Mouse (Mus musculus): Measurements from ENCODE around the gene Ankrd55. TPM values are rescaled to one million over a fixed set of nuclear protein-coding genes. Genes with fewer than 3 reads are reported as not detected.

The Ankrd55 gene
- total and polyA plus RNA-seq, 3 experiments, result 1.1 to 2.2 (median 1.1) TPM

DNA sequence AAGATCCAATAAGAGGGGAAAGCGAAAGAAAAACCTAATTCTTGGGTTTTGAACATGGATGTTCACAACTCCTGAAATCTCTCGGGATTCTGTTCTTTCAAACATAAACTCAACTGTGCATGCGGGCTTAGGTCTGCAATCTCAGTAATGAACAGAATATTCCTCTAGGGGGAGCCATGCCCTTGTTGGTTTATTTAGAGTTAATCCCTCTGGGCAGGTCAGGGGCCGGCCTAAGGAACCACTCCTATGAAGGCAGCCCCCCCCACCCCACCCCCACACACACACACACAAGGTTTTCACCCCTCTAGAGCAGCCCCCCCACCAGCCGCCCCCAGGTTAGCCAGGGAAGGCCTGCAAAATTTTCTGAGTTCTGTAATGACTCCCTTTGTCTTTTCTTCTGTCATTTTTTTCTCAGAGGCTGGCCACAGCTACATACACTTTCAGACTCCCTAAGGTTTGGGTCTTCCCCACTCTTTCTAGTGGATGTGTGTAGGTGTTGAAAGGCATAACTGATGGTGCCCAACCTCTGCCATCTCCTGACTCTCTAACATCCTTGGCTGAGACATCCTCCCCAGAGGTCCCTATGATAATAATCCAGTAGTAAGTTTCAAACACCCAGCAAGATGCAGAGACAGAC lies 16.2 kb upstream of the Ankrd55 start:
- peak overlapping the region; percentile 17; the same call in 1 of the 2 replicates for H3K9ac ChIP-seq (ENCODE audit: insufficient read depth, low read depth)
- dilution Hi-C loops (cut with MboI; ENCODE audit: extremely low pct_ligation_motif_present, extremely low pct_unique_long_range_greater_than_20kb, low sequenced_read_pairs), result no loop called here
- no peaks in the 10 kb centered on the region for H3K79me2 ChIP-seq (replicated peaks; ENCODE audit: control insufficient read depth, extremely low read depth, insufficient read depth, poor library complexity, severe bottlenecking)
- H3K36me3 ChIP-seq (replicated peaks in 1 of 2; ENCODE audit: control insufficient read depth in 1 of 2, insufficient read depth in 1 of 2, low read length in 1 of 2), result no peaks in the 10 kb centered on the region
- no peaks in the 10 kb centered on the region for H3K9me3 ChIP-seq (replicated peaks; ENCODE audit: low read length)
- peak overlapping the region; percentile 48; the same call in 1 of the 2 replicates for H3K4me2 ChIP-seq (ENCODE audit: insufficient read depth, low read depth, poor library complexity, severe bottlenecking)
- no peak overlapping the region for H3K4me3 ChIP-seq (replicated peaks in 1 of 3; ENCODE audit: low read depth in 2 of 3, low read length in 2 of 3, poor library complexity in 1 of 3)
- in situ Hi-C loops (cut with MboI; ENCODE audit: low pct_ligation_motif_present, low pct_unique_long_range_greater_than_20kb, low sequenced_read_pairs), result loop anchor here (25.0 kb wide), 1 partner anchor 735 kb away; the partner anchor contains the start of gene Gm49496
- H3K27me3 ChIP-seq (replicated peaks), result no peaks in the 10 kb centered on the region
- peak; percentile 77 for DNase-seq (ENCODE audit: extremely low read depth)
- H3K4me1 ChIP-seq (ENCODE audit: control insufficient read depth in 1 of 2, insufficient read depth in 2 of 2), result peaks cover 0 to 7% of the 10 kb centered on the region in 2 experiments; a peak in 1 of 4 replicates
- H3K27ac ChIP-seq (ENCODE audit: insufficient read depth, low read depth), result no peak overlapping the region
- TF ChIP-seq E2F4 (IDR thresholded peaks at IDR 0.05; ENCODE audit: insufficient replicate concordance, low read depth, low read length) (no peak), MEF2A (IDR thresholded peaks at IDR 0.05; ENCODE audit: borderline replicate concordance, low read depth, low read length) (0 out of 2 replicates have a peak, but pooled peaks have one; percentile 25), MXI1 (IDR thresholded peaks at IDR 0.05; ENCODE audit: low read depth, low read length) (no peak), NELFE (IDR thresholded peaks at IDR 0.05; ENCODE audit: low read depth, low read length) (no peak), JUN (IDR thresholded peaks at IDR 0.05; ENCODE audit: insufficient read depth, low read depth, low read length) (no peak), RCOR1 (conservative IDR thresholded peaks at IDR 0.05; ENCODE audit: low read depth, low read length) (no peak), KAT2A (IDR thresholded peaks at IDR 0.05; ENCODE audit: insufficient replicate concordance, low read length) (no peak), POLR2A (IDR thresholded peaks at IDR 0.05; ENCODE audit: low read depth, low read length) (no peak), MAX (IDR thresholded peaks at IDR 0.05; ENCODE audit: low read length) (no peak), POLR2AphosphoS2 (IDR thresholded peaks at IDR 0.05; ENCODE audit: low read depth, low read length) (no peak), NRF1 (IDR thresholded peaks at IDR 0.05; ENCODE audit: low read depth, low read length) (no peak), RAD21 (IDR thresholded peaks at IDR 0.05; ENCODE audit: low read depth, low read length) (peak; percentile 86), TBP (conservative IDR thresholded peaks at IDR 0.05; ENCODE audit: low read depth, low read length) (no peak), SIN3A (IDR thresholded peaks at IDR 0.05; ENCODE audit: low read length) (no peak), MAZ (IDR thresholded peaks at IDR 0.05; ENCODE audit: low read depth, low read length) (peak; percentile 70), CTCF (conservative IDR thresholded peaks at IDR 0.05 in 1 of 2, IDR thresholded peaks at IDR 0.05 in 1 of 2; ENCODE audit: low read depth in 2 of 2, low read length in 2 of 2) (peak; percentile 55 to 85; a peak in 3 of 4 replicates), ZNF384 (IDR thresholded peaks at IDR 0.05; ENCODE audit: low read depth, low read length) (peak; percentile 55; the same call in 1 of the 2 replicates), ZMIZ1 (IDR thresholded peaks at IDR 0.05; ENCODE audit: low read depth, low read length) (no peak), ETS1 (conservative IDR thresholded peaks at IDR 0.05; ENCODE audit: low read depth, low read length) (no peak), ZC3H11A (IDR thresholded peaks at IDR 0.05; ENCODE audit: low read depth, low read length) (peak; percentile 65), USF2 (conservative IDR thresholded peaks at IDR 0.05; ENCODE audit: low read depth, low read length) (no peak), BHLHE40 (IDR thresholded peaks at IDR 0.05; ENCODE audit: low read depth, low read length) (0 out of 2 replicates have a peak, but pooled peaks have one; percentile 25), UBTF (IDR thresholded peaks at IDR 0.05; ENCODE audit: low read depth, low read length) (no peak), IRF4 (IDR thresholded peaks at IDR 0.05; ENCODE audit: low read depth, low read length) (peak; percentile 57; the same call in 1 of the 2 replicates), ZKSCAN1 (IDR thresholded peaks at IDR 0.05; ENCODE audit: borderline replicate concordance, low read depth, low read length) (no peak), CHD2 (IDR thresholded peaks at IDR 0.05; ENCODE audit: low read length) (0 out of 2 replicates have a peak, but pooled peaks have one; percentile 30), SMC3 (IDR thresholded peaks at IDR 0.05; ENCODE audit: low read depth, low read length) (peak; percentile 71)
